Mouse (Mus musculus) cerebellum, adult 11 months (tissue): ENCODE measurements around the gene Hmx1.

ENCODE experiments used
- DNase-seq: peaks from one replicate; pipeline ENCODE4 v3.0.0; 2022

Hmx1 gene

GRCm38 (mm10) chr5:35399061-35399460, 10.2 kb downstream of the Hmx1 start:
- DNase-seq, result no peak

GRCm38 (mm10) chr5:35399704-35400320, 10.9 kb downstream of the Hmx1 start:
- no peak for DNase-seq

GRCm38 (mm10) chr5:35401240-35401639, 12.3 kb downstream of the Hmx1 start:
- DNase-seq, result no peak

GRCm38 (mm10) chr5:35407411-35407930, 18.6 kb downstream of the Hmx1 start:
- no peak for DNase-seq

- DNase-seq, result no peak
Observed at GRCm38 (mm10) chr5:35411028-35411427, 22.1 kb downstream of the Hmx1 start.

- DNase-seq, result no peak
Observed at GRCm38 (mm10) chr5:35412833-35413232, 23.9 kb downstream of the Hmx1 start.

GRCm38 (mm10) chr5:35417707-35418106, 28.8 kb downstream of the Hmx1 start:
- DNase-seq, result no peak

GRCm38 (mm10) chr5:35421622-35422021, 32.7 kb downstream of the Hmx1 start:
- DNase-seq, result no peak

GRCm38 (mm10) chr5:35425218-35425617, 36.3 kb downstream of the Hmx1 start:
- no peak for DNase-seq

GRCm38 (mm10) chr5:35427901-35428300, 39.0 kb downstream of the Hmx1 start:
- no peak for DNase-seq

GRCm38 (mm10) chr5:35428421-35428820, 39.5 kb downstream of the Hmx1 start:
- no peak for DNase-seq

- DNase-seq, result no peak
Observed at GRCm38 (mm10) chr5:35432098-35432497, 43.2 kb downstream of the Hmx1 start.

GRCm38 (mm10) chr5:35434038-35434437, 45.1 kb downstream of the Hmx1 start:
- no peak for DNase-seq

GRCm38 (mm10) chr5:35434703-35435102, 45.8 kb downstream of the Hmx1 start:
- no peak for DNase-seq

GRCm38 (mm10) chr5:35438805-35439204, 49.9 kb downstream of the Hmx1 start:
- no peak for DNase-seq

GRCm38 (mm10) chr5:35440459-35440858, 51.6 kb downstream of the Hmx1 start:
- DNase-seq, result no peak

- no peak for DNase-seq
Observed at GRCm38 (mm10) chr5:35441411-35441810, 52.5 kb downstream of the Hmx1 start.

- no peak for DNase-seq
Observed at GRCm38 (mm10) chr5:35444731-35445130, 55.8 kb downstream of the Hmx1 start.

- no peak for DNase-seq
Observed at GRCm38 (mm10) chr5:35447656-35448443, 58.9 kb downstream of the Hmx1 start.
